Mouse (Mus musculus) stomach, postnatal 0 days (tissue): ENCODE results near the gene Dnmt3c.

ENCODE experiments used
- CTCF ChIP-seq: IDR thresholded peaks from 2 replicates; pipeline ENCODE4 v1.5.1; 2016; ENCODE audit warnings: antibody characterized with exemption, low read depth, mild to moderate bottlenecking, moderate library complexity
- EP300 ChIP-seq: optimal IDR thresholded peaks from 2 replicates; pipeline ENCODE3; 2016; ENCODE audit warnings: antibody characterized with exemption

DNA sequence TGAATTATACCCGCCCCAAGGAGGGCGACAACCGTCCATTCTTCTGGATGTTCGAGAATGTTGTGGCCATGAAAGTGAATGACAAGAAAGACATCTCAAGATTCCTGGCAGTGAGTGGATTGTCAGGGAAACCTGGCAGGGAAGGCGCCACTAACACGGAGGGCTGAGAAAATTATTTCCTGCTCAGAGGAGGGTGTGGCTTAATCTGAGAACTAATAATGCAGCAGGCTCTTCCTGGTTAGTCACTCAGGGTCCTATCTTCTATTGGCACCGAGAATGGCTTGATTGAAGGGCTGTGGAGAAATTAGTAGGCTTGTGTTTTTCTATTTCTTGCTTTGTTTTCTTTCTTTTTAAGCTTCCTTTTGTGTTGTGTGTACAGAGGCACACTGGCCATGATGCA is 18.9 kb upstream of the Dnmt3c start:
- TF ChIP-seq EP300 = no peak
- no peak for TF ChIP-seq CTCF
